13 mouse cellular contexts compared by ENCODE assay signal in the genomic region with DNA sequence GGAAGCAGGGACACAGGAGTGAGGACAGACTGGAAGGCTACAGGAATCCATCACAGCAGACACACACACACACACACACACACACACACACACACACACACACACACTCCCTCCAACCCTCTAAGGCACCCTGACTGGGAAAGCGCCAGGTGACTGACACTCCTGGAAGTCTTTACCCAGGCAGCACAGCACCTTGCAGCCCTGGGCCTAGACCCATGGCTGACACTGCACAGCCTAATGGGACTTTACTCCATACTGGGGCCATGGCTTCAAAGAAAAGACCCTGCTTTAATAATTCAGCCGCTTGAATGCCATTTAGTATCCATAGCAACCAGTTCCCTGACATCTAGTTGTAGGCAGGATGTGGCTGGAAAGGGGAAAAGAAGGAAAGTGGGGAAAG. TPM values are rescaled to one million over a fixed set of nuclear protein-coding genes. Genes with fewer than 3 reads are reported as not detected.
DNase-seq lines count a peak whose midpoint lies in the region; ATAC-seq and TF ChIP-seq lines count a peak whose summit lies in the region.
"Had no signal": no experiment of that assay in that cellular context is flagged by ENCODE, and none has a peak within 500 bp of the region (broad histone marks: within the 10 kb centered on the region; RNA-seq: fewer than 3 reads in every experiment).

No protein-coding gene starts in this region.

- no peak overlapping the region for H3K4me2 ChIP-seq in embryonic facial prominence, embryonic 11.5 days (ENCODE audit: low read depth, low read length)
- H3K4me2 ChIP-seq in forebrain, postnatal 0 days (ENCODE audit: low read depth), result no peak overlapping the region
- H3K4me2 ChIP-seq in midbrain, embryonic 12.5 days (replicated peaks), result no peak overlapping the region
- H3K4me2 ChIP-seq in liver, embryonic 12.5 days, result no peak overlapping the region
- H3K4me2 ChIP-seq: limb, embryonic 13.5 days had no signal

- ATAC-seq in embryonic facial prominence, embryonic 11.5 days (replicated peaks; ENCODE audit: insufficient number of reproducible peaks, low FRiP score, low TSS enrichment, low read depth), result peak; percentile 76
- ATAC-seq in forebrain, postnatal 0 days, result peak; percentile 45; the same call in 1 of the 2 replicates
- peak; percentile 74 for ATAC-seq in midbrain, embryonic 12.5 days (ENCODE audit: low FRiP score, low read depth)
- no peak for ATAC-seq in liver, embryonic 12.5 days

- WGBS in embryonic facial prominence, embryonic 11.5 days, result 41% methylated on average over 2 of the region's 2 CpGs
- 49% methylated on average over 2 of the region's 2 CpGs for WGBS in embryonic facial prominence, embryonic 10.5 days
- WGBS in forebrain, postnatal 0 days, result 7% methylated on average over 2 of the region's 2 CpGs
- whole genome bisulfite sequencing in midbrain, embryonic 12.5 days, result 17% methylated on average over 2 of the region's 2 CpGs
- WGBS in liver, embryonic 12.5 days (ENCODE audit: insufficient replicate concordance), result 41% methylated on average over 2 of the region's 2 CpGs

- no peak overlapping the region for H3K4me3 ChIP-seq in embryonic facial prominence, embryonic 11.5 days (ENCODE audit: low read depth, low read length)
- H3K4me3 ChIP-seq in embryonic facial prominence, embryonic 10.5 days, result no peak overlapping the region
- no peak overlapping the region for H3K4me3 ChIP-seq in forebrain, postnatal 0 days (ENCODE audit: low read depth, low read length)
- H3K4me3 ChIP-seq in midbrain, embryonic 12.5 days, result no peak overlapping the region
- no peak overlapping the region for H3K4me3 ChIP-seq in liver, embryonic 12.5 days
- H3K4me3 ChIP-seq: limb, embryonic 13.5 days had no signal

- DNase-seq in embryonic facial prominence, embryonic 11.5 days (ENCODE audit: low spot score), result peak; percentile 28
- no peak for DNase-seq in embryonic facial prominence, embryonic 10.5 days (ENCODE audit: low spot score)
- DNase-seq in forebrain, postnatal 0 days, result peak; percentile 65
- peak; percentile 29 for DNase-seq in retina, postnatal 1 day
- no peak for DNase-seq in left cerebral cortex, adult 9 months (ENCODE audit: low spot score in 2 of 2)
- DNase-seq in spleen, adult 18-20 months, result no peak
- DNase-seq: adrenal gland, postnatal 14 days; gastrocnemius, postnatal 25 days; lung, adult 2 months had no signal

- no peaks in the 10 kb centered on the region; the same call in 1 of the 2 replicates for H3K4me1 ChIP-seq in embryonic facial prominence, embryonic 11.5 days (ENCODE audit: control insufficient read depth, insufficient read depth, low read length)
- H3K4me1 ChIP-seq in embryonic facial prominence, embryonic 10.5 days, result peaks cover 27% of the 10 kb centered on the region
- peaks cover 24% of the 10 kb centered on the region for H3K4me1 ChIP-seq in forebrain, postnatal 0 days (ENCODE audit: insufficient read depth)
- H3K4me1 ChIP-seq in midbrain, embryonic 12.5 days, result peaks cover 46% of the 10 kb centered on the region
- H3K4me1 ChIP-seq in liver, embryonic 12.5 days, result no peaks in the 10 kb centered on the region; the same call in none of the 2 replicates

- no peaks in the 10 kb centered on the region for H3K36me3 ChIP-seq in embryonic facial prominence, embryonic 11.5 days (replicated peaks; ENCODE audit: control insufficient read depth, insufficient read depth, low read depth, low read length)
- no peaks in the 10 kb centered on the region for H3K36me3 ChIP-seq in embryonic facial prominence, embryonic 10.5 days (replicated peaks)
- no peaks in the 10 kb centered on the region for H3K36me3 ChIP-seq in forebrain, postnatal 0 days (ENCODE audit: insufficient read depth)
- H3K36me3 ChIP-seq in midbrain, embryonic 12.5 days, result no peaks in the 10 kb centered on the region
- H3K36me3 ChIP-seq in liver, embryonic 12.5 days, result no peaks in the 10 kb centered on the region
- H3K36me3 ChIP-seq: limb, embryonic 13.5 days had no signal

- H3K27me3 ChIP-seq in embryonic facial prominence, embryonic 11.5 days (ENCODE audit: control insufficient read depth, insufficient read depth, low read length), result peaks cover 5% of the 10 kb centered on the region
- peaks cover 51% of the 10 kb centered on the region for H3K27me3 ChIP-seq in embryonic facial prominence, embryonic 10.5 days (replicated peaks; ENCODE audit: low read depth, poor library complexity, severe bottlenecking)
- no peaks in the 10 kb centered on the region for H3K27me3 ChIP-seq in forebrain, postnatal 0 days (ENCODE audit: insufficient read depth, low read length)
- H3K27me3 ChIP-seq in midbrain, embryonic 12.5 days, result peaks cover 31% of the 10 kb centered on the region
- peaks cover 42% of the 10 kb centered on the region for H3K27me3 ChIP-seq in liver, embryonic 12.5 days (replicated peaks)

- H3K9ac ChIP-seq in embryonic facial prominence, embryonic 11.5 days (replicated peaks; ENCODE audit: low read length), result no peak overlapping the region
- peak overlapping the region; percentile 14; the same call in 1 of the 2 replicates for H3K9ac ChIP-seq in forebrain, postnatal 0 days
- H3K9ac ChIP-seq in midbrain, embryonic 12.5 days (replicated peaks), result no peak overlapping the region
- no peak overlapping the region for H3K9ac ChIP-seq in liver, embryonic 12.5 days
- H3K9ac ChIP-seq: limb, embryonic 13.5 days had no signal

- H3K27ac ChIP-seq in embryonic facial prominence, embryonic 11.5 days (replicated peaks; ENCODE audit: low read depth, low read length), result no peak overlapping the region
- no peak overlapping the region for H3K27ac ChIP-seq in embryonic facial prominence, embryonic 10.5 days (replicated peaks)
- H3K27ac ChIP-seq in forebrain, postnatal 0 days (ENCODE audit: low read depth, low read length), result peak overlapping the region; percentile 57
- H3K27ac ChIP-seq in midbrain, embryonic 12.5 days (replicated peaks), result peak overlapping the region; percentile 49; the same call in 1 of the 2 replicates
- no peak overlapping the region for H3K27ac ChIP-seq in liver, embryonic 12.5 days
- H3K27ac ChIP-seq: kidney, postnatal 0 days; limb, embryonic 13.5 days had no signal

- TF ChIP-seq CTCF in forebrain, postnatal 0 days (IDR thresholded peaks at IDR 0.05; ENCODE audit: low read depth), result no peak

- no peaks in the 10 kb centered on the region for H3K9me3 ChIP-seq in embryonic facial prominence, embryonic 11.5 days (replicated peaks; ENCODE audit: control insufficient read depth, low read length)
- H3K9me3 ChIP-seq in embryonic facial prominence, embryonic 10.5 days, result no peaks in the 10 kb centered on the region
- no peaks in the 10 kb centered on the region for H3K9me3 ChIP-seq in forebrain, postnatal 0 days (ENCODE audit: low read length)
- no peaks in the 10 kb centered on the region for H3K9me3 ChIP-seq in midbrain, embryonic 12.5 days
- no peaks in the 10 kb centered on the region for H3K9me3 ChIP-seq in liver, embryonic 12.5 days (replicated peaks)
- H3K9me3 ChIP-seq: limb, embryonic 13.5 days had no signal

RNA-seq across cellular contexts. Expression of gene Cacna1e, which starts 2.3 kb away (rescaled TPM):
- 0.74 and 1.1 TPM in 2 replicates for polyA plus RNA-seq in embryonic facial prominence, embryonic 11.5 days (2014; fragmentation: Nextera tagmentation; extraction: Ambion mirVana)
- 0.72 and 1.0 TPM in 2 replicates for polyA plus RNA-seq in embryonic facial prominence, embryonic 10.5 days (2016; fragmentation: Nextera tagmentation; extraction: Ambion mirVana)
- 52.2 and 74.0 TPM in 2 replicates for total RNA-seq in forebrain, postnatal 0 days (2014; rRNA removed)
- 3.5 and 7.2 TPM in 2 replicates for polyA plus RNA-seq in forebrain, postnatal 0 days (2015; fragmentation: Nextera tagmentation; extraction: Ambion mirVana)
- 3.0 and 3.7 TPM in 2 replicates for polyA plus RNA-seq in midbrain, embryonic 12.5 days (2016; fragmentation: Nextera tagmentation; extraction: Ambion mirVana)
- 0.05 TPM in 2 replicates for polyA plus RNA-seq in liver, embryonic 12.5 days (2016; fragmentation: Nextera tagmentation; extraction: Ambion mirVana)

Comparison
In these comparisons a context has a peak if more than half of its experiments do, and no peak if none do; other contexts are left out.
1. DNase-seq: peak in embryonic facial prominence, embryonic 11.5 days (single experiment), forebrain, postnatal 0 days (single experiment) and retina, postnatal 1 day (single experiment); none in embryonic facial prominence, embryonic 10.5 days (single experiment), left cerebral cortex, adult 9 months (0 of 2) and spleen, adult 18-20 months (0 of 2).
2. H3K27ac ChIP-seq: peak in forebrain, postnatal 0 days (single experiment) and midbrain, embryonic 12.5 days (single experiment); none in embryonic facial prominence, embryonic 11.5 days (single experiment), embryonic facial prominence, embryonic 10.5 days (single experiment) and liver, embryonic 12.5 days (single experiment).